ENCODE assay signal across 9 mouse cellular contexts in genomic region chr17:26397339-26397738, GRCm38 (mm10). TPM values are rescaled to one million over a fixed set of nuclear protein-coding genes. Genes with fewer than 3 reads are reported as not detected.
A peak's percentile ranks its signal among the peaks of the same experiment; 100 is the strongest.
DNase-seq lines count a peak whose midpoint lies in the region; ATAC-seq and TF ChIP-seq lines count a peak whose summit lies in the region.
"Had no signal": no experiment of that assay in that cellular context is flagged by ENCODE, and none has a peak within 500 bp of the region (broad histone marks: within the 10 kb centered on the region; RNA-seq: fewer than 3 reads in every experiment).

No protein-coding gene starts in this region.

- TF ChIP-seq CTCF in intestine, postnatal 0 days (IDR thresholded peaks at IDR 0.05; ENCODE audit: low read depth): no peak

- DNase-seq in intestine, embryonic 14.5 days (ENCODE audit: low spot score): peak; percentile 67
- peak; percentile 50 to 63 for DNase-seq in frontal cortex, postnatal 14 days (ENCODE audit: low spot score in 2 of 2)
- DNase-seq in kidney, postnatal 10 days: peak; percentile 78
- DNase-seq in right cerebral cortex, postnatal 25 days: peak; percentile 72
- DNase-seq in thymus, adult 18-20 months: no peak
- no peak for DNase-seq in urinary bladder, postnatal 10 days (ENCODE audit: low spot score)

- no peak overlapping the region for H3K4me3 ChIP-seq in intestine, embryonic 14.5 days (ENCODE audit: low read depth, low read length)
- H3K4me3 ChIP-seq in intestine, postnatal 0 days (ENCODE audit: low read depth, low read length): no peak overlapping the region
- no peak overlapping the region for H3K4me3 ChIP-seq in forebrain, embryonic 15.5 days
- H3K4me3 ChIP-seq: lung, embryonic 15.5 days had no signal

- no peak overlapping the region for H3K9ac ChIP-seq in intestine, embryonic 14.5 days (ENCODE audit: low read length)
- H3K9ac ChIP-seq in intestine, postnatal 0 days (ENCODE audit: low read depth, low read length): no peak overlapping the region
- no peak overlapping the region for H3K9ac ChIP-seq in forebrain, embryonic 15.5 days (replicated peaks)
- H3K9ac ChIP-seq: lung, embryonic 15.5 days had no signal

- H3K27me3 ChIP-seq in intestine, embryonic 14.5 days (replicated peaks; ENCODE audit: control insufficient read depth, insufficient read depth, low read length): no peaks in the 10 kb centered on the region
- no peaks in the 10 kb centered on the region for H3K27me3 ChIP-seq in intestine, postnatal 0 days (replicated peaks; ENCODE audit: control insufficient read depth, insufficient read depth, low read length)
- H3K27me3 ChIP-seq in forebrain, embryonic 15.5 days: no peaks in the 10 kb centered on the region
- H3K27me3 ChIP-seq: lung, embryonic 15.5 days had no signal

- peaks cover 13% of the 10 kb centered on the region; the same call in 1 of the 2 replicates for H3K4me1 ChIP-seq in intestine, embryonic 14.5 days (replicated peaks; ENCODE audit: control insufficient read depth, insufficient read depth, low read length)
- H3K4me1 ChIP-seq in intestine, postnatal 0 days (replicated peaks; ENCODE audit: control insufficient read depth, insufficient read depth, low read length): no peaks in the 10 kb centered on the region
- H3K4me1 ChIP-seq in forebrain, embryonic 15.5 days: no peaks in the 10 kb centered on the region
- H3K4me1 ChIP-seq: lung, embryonic 15.5 days had no signal

- no peak overlapping the region for H3K4me2 ChIP-seq in intestine, embryonic 14.5 days (ENCODE audit: low read length)
- H3K4me2 ChIP-seq in intestine, postnatal 0 days (replicated peaks; ENCODE audit: low read depth): no peak overlapping the region
- H3K4me2 ChIP-seq in forebrain, embryonic 15.5 days (replicated peaks): no peak overlapping the region
- H3K4me2 ChIP-seq: lung, embryonic 15.5 days had no signal

- H3K36me3 ChIP-seq in intestine, embryonic 14.5 days (ENCODE audit: control insufficient read depth, insufficient read depth, low read length): no peaks in the 10 kb centered on the region
- H3K36me3 ChIP-seq in intestine, postnatal 0 days (ENCODE audit: control insufficient read depth, insufficient read depth): no peaks in the 10 kb centered on the region
- H3K36me3 ChIP-seq in forebrain, embryonic 15.5 days: no peaks in the 10 kb centered on the region
- H3K36me3 ChIP-seq: lung, embryonic 15.5 days had no signal

- 0 out of 2 replicates have a peak, but pooled peaks have one; percentile 23 for ATAC-seq in intestine, embryonic 14.5 days (replicated peaks; ENCODE audit: low FRiP score, low TSS enrichment, low read depth)
- no peak for ATAC-seq in intestine, postnatal 0 days
- no peak for ATAC-seq in forebrain, embryonic 15.5 days (replicated peaks)

- H3K27ac ChIP-seq in intestine, embryonic 14.5 days (ENCODE audit: low read depth): peak overlapping the region; percentile 77
- H3K27ac ChIP-seq in intestine, postnatal 0 days (ENCODE audit: low read depth, low read length): no peak overlapping the region; the same call in 1 of the 2 replicates
- H3K27ac ChIP-seq in forebrain, embryonic 15.5 days (replicated peaks): no peak overlapping the region
- H3K27ac ChIP-seq: lung, embryonic 15.5 days had no signal

- H3K9me3 ChIP-seq in intestine, embryonic 14.5 days (ENCODE audit: control insufficient read depth, low read length): no peaks in the 10 kb centered on the region
- H3K9me3 ChIP-seq in intestine, postnatal 0 days (ENCODE audit: control insufficient read depth): no peaks in the 10 kb centered on the region
- H3K9me3 ChIP-seq in forebrain, embryonic 15.5 days: no peaks in the 10 kb centered on the region
- H3K9me3 ChIP-seq: lung, embryonic 15.5 days had no signal

- WGBS in intestine, embryonic 14.5 days: 22% methylated on average over 6 of the region's 6 CpGs
- 30% methylated on average over 6 of the region's 6 CpGs for WGBS in intestine, postnatal 0 days
- 45% methylated on average over 6 of the region's 6 CpGs for WGBS in forebrain, embryonic 15.5 days

RNA-seq across cellular contexts. Expression of gene Neurl1b, which starts 17.3 kb away (rescaled TPM):
- polyA plus RNA-seq in intestine, embryonic 14.5 days (2014; fragmentation: Nextera tagmentation; extraction: Ambion mirVana): 2.3 and 3.1 TPM in 2 replicates
- 1.5 TPM in 2 replicates for polyA plus RNA-seq in intestine, postnatal 0 days (2015; fragmentation: Nextera tagmentation; extraction: Ambion mirVana)
- polyA plus RNA-seq in forebrain, embryonic 15.5 days (2015; fragmentation: Nextera tagmentation; extraction: Ambion mirVana): 2.7 and 2.9 TPM in 2 replicates

Comparison
In these comparisons a context has a peak if more than half of its experiments do, and no peak if none do; other contexts are left out.
1. DNase-seq: peak in intestine, embryonic 14.5 days (single experiment), frontal cortex, postnatal 14 days (2 of 2), kidney, postnatal 10 days (single experiment) and right cerebral cortex, postnatal 25 days (single experiment); none in thymus, adult 18-20 months (0 of 2) and urinary bladder, postnatal 10 days (single experiment).